Mouse (Mus musculus) lung, embryonic 16.5 days (tissue): ENCODE measurements at regions not wholly inside any gene's neighbourhood (a gene's known extent, or its start where the extent isn't known, plus 50 kb on each side); places are given as distances from the start of the nearest gene placed in this dataset.

ENCODE experiments used
- ATAC-seq: fragments of 200-750 bp; cut with Nextera tagmentation; 2 replicates; pipeline ENCODE4 v1.8.0; 2017; ENCODE audit warnings: low read depth, mild to moderate bottlenecking, moderate library complexity
- H3K27ac ChIP-seq: fragments of 300-500 bp; sonication (generic); 2 replicates; pipeline ENCODE4 v1.5.1; 2014; ENCODE audit warnings: mild to moderate bottlenecking, control low read depth, low read length
- H3K27me3 ChIP-seq: fragments of 300-500 bp; sonication (generic); 2 replicates; pipeline ENCODE4 v1.6.1; 2014; ENCODE audit warnings: low read depth, low read length, mixed read lengths; ENCODE audit not compliant: control insufficient read depth, insufficient read depth
- H3K36me3 ChIP-seq: fragments of 300-500 bp; sonication (generic); 2 replicates; pipeline ENCODE4 v1.6.1; 2014; ENCODE audit warnings: low read length; ENCODE audit not compliant: control insufficient read depth, insufficient read depth
- H3K4me1 ChIP-seq: fragments of 300-500 bp; sonication (generic); replicated peaks from 2 replicates; pipeline ENCODE4 v1.6.1; 2014; ENCODE audit warnings: low read length, mixed read lengths; ENCODE audit not compliant: control insufficient read depth, insufficient read depth
- H3K4me2 ChIP-seq: fragments of 300-500 bp; sonication (generic); 2 replicates; pipeline ENCODE4 v1.6.1; 2014; ENCODE audit warnings: low read depth, low read length, control low read depth
- H3K4me3 ChIP-seq: fragments of 300-500 bp; sonication (generic); 2 replicates; pipeline ENCODE4 v1.5.1; 2014; ENCODE audit warnings: mild to moderate bottlenecking, low read length, control low read depth
- H3K9ac ChIP-seq: fragments of 300-500 bp; sonication (generic); 2 replicates; pipeline ENCODE4 v1.6.1; 2014; ENCODE audit warnings: low read length, control low read depth
- H3K9me3 ChIP-seq: fragments of 300-500 bp; sonication (generic); 2 replicates; pipeline ENCODE4 v1.6.1; 2016; ENCODE audit warnings: low read length; ENCODE audit not compliant: control insufficient read depth
- WGBS: fragments of 180-500 bp; shearing (Covaris S2); extraction: QIAGEN DNeasy Blood & Tissue Kit; methylation state at CpG from one replicate; pipeline ENCODE4 v1.1.7; 2014; 5-methylcytosine and 5-hydroxymethylcytosine counted together

DNA sequence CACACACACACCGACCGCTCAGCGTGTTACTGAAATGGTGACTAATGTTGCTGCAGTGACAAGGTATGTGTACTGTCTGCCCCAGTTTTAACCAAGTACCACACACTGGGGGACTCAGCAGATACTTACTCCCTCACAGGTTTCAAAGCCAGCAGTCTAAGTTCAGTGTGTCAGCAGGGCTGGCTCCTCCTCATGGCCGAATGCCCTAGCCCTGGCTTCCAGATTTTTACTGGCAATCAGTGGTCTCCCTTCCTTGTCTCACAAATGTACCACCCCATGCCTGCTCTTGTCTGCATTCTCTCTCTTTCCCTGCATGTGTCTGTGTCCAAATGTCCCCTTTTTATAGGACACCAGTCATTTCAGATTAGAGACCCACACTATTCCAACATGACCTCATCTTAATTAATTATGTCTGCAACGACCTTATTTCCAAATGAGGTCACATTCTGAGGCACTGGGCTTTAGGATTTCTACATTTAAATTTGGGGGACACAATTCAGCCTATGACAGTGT is 114.7 kb downstream of the Uri1 start:
- H3K9me3 ChIP-seq: no peaks in the 10 kb centered on the region
- H3K36me3 ChIP-seq: no peaks in the 10 kb centered on the region
- no peak for ATAC-seq
- peaks cover 4% of the 10 kb centered on the region; the same call in 1 of the 2 replicates for H3K4me1 ChIP-seq
- 69% methylated on average over 5 of the region's 5 CpGs for WGBS
- no peak overlapping the region for H3K4me3 ChIP-seq
- no peak overlapping the region for H3K4me2 ChIP-seq
- H3K27ac ChIP-seq: no peak overlapping the region
- no peaks in the 10 kb centered on the region for H3K27me3 ChIP-seq
- no peak overlapping the region for H3K9ac ChIP-seq

DNA sequence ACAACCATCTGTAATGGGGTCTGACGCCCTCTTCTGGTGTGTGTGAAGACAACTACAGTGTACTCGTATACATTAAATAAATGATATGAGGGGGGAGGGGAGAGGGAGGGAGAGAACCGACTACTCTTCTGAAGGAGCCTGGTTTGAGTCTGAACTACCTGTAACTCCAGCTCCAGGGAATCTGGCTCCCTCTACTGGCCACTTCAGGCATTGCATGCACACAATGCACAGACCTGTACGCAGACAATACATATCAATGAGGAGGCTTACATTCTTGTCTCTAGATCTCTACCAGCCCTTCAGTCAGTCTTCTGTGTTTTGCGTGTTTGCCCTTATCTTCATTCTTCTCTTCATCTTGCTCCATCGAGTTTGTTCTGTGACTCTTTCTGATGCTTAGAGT is 120.4 kb upstream of the Zfp536 start:
- no peaks in the 10 kb centered on the region for H3K9me3 ChIP-seq
- WGBS: 74% methylated on average over 6 of the region's 6 CpGs
- no peaks in the 10 kb centered on the region for H3K4me1 ChIP-seq
- no peaks in the 10 kb centered on the region for H3K36me3 ChIP-seq
- no peak overlapping the region for H3K4me3 ChIP-seq
- H3K9ac ChIP-seq: no peak overlapping the region
- ATAC-seq: no peak
- no peaks in the 10 kb centered on the region for H3K27me3 ChIP-seq
- H3K27ac ChIP-seq: no peak overlapping the region
- no peak overlapping the region for H3K4me2 ChIP-seq

DNA sequence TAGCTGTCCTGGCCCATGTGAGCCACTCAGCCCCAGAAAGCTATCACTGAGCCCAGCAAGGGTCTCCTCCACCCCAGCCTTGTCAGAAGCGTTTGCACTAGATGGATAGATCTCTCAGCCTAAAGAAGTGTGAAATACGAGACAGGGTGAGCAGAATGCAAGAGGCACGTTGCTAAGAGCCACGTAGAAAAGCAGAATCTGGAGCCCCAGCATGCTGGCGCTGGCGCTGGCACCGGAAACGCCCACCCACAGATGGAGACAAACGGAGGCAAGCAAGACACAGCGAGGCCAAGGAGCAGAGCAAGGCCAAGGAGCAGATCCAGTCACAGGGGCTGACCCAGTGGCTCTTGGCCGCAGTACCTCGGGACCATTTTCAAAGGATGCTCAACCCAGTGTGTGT is 100.9 kb upstream of the Zfp536 start:
- no peaks in the 10 kb centered on the region for H3K27me3 ChIP-seq
- 45% methylated on average over 12 of the region's 12 CpGs for WGBS
- ATAC-seq: no peak
- H3K4me1 ChIP-seq: peaks cover 3% of the 10 kb centered on the region; the same call in 1 of the 2 replicates
- H3K4me2 ChIP-seq: no peak overlapping the region
- H3K4me3 ChIP-seq: no peak overlapping the region
- no peaks in the 10 kb centered on the region for H3K9me3 ChIP-seq
- H3K36me3 ChIP-seq: no peaks in the 10 kb centered on the region
- H3K9ac ChIP-seq: no peak overlapping the region
- H3K27ac ChIP-seq: no peak overlapping the region

DNA sequence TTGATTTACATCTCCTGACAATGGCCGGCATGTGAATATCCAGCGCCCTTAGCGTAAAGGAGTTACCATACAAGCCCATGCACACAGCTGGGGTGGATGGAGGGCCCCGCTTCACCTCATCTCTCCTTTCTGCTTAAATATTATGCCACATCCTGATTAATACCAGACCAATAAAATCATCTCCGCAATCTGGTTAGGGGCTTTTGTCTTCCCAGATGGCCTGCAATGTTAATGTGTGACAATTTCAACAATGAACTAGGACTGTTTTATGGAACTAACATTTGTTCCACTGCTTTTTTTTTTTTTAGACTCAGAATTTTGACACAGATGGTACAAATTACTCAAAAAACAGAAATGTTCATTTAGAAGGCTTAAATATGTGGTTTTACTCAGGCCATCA is 97.5 kb upstream of the Zfp536 start:
- peaks cover 3% of the 10 kb centered on the region; the same call in 1 of the 2 replicates for H3K4me1 ChIP-seq
- no peaks in the 10 kb centered on the region for H3K27me3 ChIP-seq
- H3K9ac ChIP-seq: no peak overlapping the region
- no peak overlapping the region for H3K27ac ChIP-seq
- no peak overlapping the region for H3K4me3 ChIP-seq
- H3K9me3 ChIP-seq: no peaks in the 10 kb centered on the region
- 83% methylated on average over 5 of the region's 5 CpGs for WGBS
- ATAC-seq: no peak
- H3K36me3 ChIP-seq: no peaks in the 10 kb centered on the region
- H3K4me2 ChIP-seq: no peak overlapping the region

DNA sequence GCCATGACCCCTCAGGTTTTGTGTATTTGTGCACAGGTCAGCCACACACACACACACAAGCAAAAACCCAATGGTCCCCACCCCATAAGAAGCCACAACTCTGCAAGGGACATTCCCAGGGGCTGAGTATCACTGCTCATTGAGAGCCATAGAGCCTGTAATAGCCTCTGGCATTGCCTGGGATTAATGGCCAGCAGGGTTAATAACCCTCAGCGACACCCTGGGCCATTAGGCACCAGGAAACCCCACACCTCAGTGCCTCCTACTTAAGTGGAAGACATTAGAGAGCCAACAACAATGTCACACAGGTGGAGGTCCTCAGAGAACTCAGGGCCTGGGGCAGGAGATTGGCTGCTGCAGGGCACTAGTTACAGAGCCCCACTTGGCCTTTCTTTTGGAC is 93.0 kb upstream of the Zfp536 start:
- no peaks in the 10 kb centered on the region for H3K36me3 ChIP-seq
- no peak for ATAC-seq
- 43% methylated on average over 1 of the region's 1 CpGs for WGBS
- no peaks in the 10 kb centered on the region for H3K9me3 ChIP-seq
- no peak overlapping the region for H3K27ac ChIP-seq
- no peak overlapping the region for H3K4me2 ChIP-seq
- no peaks in the 10 kb centered on the region for H3K4me1 ChIP-seq
- H3K27me3 ChIP-seq: no peaks in the 10 kb centered on the region
- no peak overlapping the region for H3K9ac ChIP-seq
- H3K4me3 ChIP-seq: no peak overlapping the region

DNA sequence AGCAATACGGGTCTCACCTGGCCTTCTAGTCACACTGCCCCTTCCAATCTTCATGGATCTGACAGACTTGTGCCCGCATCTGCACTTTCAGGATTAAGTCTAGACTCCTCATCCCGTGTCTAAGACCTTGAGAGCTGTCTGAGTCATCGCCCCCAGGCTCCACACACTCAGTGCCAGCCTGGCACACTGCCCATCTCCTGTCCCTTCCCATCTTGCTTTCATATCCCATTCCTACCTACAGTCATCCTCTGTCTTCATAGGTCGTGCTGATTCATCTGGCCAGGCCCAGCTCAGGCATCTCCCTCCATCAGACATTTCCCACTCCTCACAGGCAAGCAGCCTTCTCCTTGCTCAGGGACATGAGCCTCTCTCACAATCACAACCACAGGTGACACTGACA is 78.0 kb upstream of the Zfp536 start:
- Histone ChIP-seq H3K27ac (no peak overlapping the region), H3K4me1 (no peaks in the 10 kb centered on the region), H3K27me3 (no peaks in the 10 kb centered on the region), H3K36me3 (no peaks in the 10 kb centered on the region), H3K4me3 (no peak overlapping the region), H3K4me2 (no peak overlapping the region), H3K9ac (no peak overlapping the region), H3K9me3 (no peaks in the 10 kb centered on the region)
- WGBS: 73% methylated on average over 5 of the region's 5 CpGs
- no peak for ATAC-seq

DNA sequence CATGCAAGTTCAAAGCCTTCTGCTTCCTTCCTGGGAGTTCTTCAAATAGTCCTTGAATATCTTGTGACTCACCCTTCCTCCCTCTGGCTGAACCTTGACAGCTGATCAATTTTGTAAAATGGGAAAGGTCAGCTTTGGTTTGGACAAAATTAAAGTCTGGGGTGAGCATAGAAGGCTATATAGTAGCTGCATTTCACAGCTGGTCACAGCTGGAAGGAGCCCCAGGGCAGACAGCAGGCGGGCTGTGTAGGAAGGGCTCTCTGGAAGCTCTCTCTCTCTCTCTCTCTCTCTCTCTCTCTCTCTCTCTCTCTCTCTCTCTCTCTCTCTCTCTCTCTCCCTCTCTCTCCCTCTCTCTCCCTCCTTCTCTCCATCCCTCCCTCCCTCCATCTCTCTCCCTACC is 71.8 kb upstream of the Zfp536 start:
- Histone ChIP-seq H3K27me3 (no peaks in the 10 kb centered on the region), H3K27ac (no peak overlapping the region), H3K4me2 (no peak overlapping the region), H3K9me3 (no peaks in the 10 kb centered on the region), H3K9ac (no peak overlapping the region), H3K36me3 (no peaks in the 10 kb centered on the region), H3K4me3 (no peak overlapping the region), H3K4me1 (peaks cover 2% of the 10 kb centered on the region; the same call in 1 of the 2 replicates)
- WGBS: 20% methylated on average over 1 of the region's 1 CpGs
- peak; percentile 77 for ATAC-seq

DNA sequence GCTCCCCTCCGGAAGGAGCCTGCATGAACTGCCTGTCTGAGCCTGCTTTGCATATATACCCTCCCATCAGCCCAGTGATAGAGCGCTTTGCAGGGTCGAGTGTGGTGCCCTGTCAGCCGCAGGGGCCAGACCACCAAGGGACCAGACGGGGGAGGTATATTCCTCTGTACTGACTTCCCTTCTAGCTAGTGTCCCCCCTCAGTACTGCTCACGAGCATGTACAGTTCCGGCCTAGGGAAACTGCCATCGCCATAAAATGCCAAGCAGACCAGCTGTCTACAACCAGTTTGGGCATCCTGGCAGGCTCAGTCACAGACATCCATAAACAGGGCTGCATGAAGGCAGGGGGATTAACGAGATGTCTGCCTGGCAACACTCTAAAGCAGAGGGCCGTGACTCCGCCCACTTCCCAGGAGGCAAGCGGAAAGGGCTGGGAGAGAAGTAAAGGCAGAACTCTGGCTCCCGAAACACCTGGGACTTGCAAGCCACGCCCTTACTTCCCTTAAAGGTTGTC is 68.6 kb upstream of the Zfp536 start:
- H3K27ac ChIP-seq: no peak overlapping the region
- H3K4me2 ChIP-seq: peak overlapping the region; percentile 50
- peak; percentile 55 for ATAC-seq
- peak overlapping the region; percentile 11; the same call in 1 of the 2 replicates for H3K9ac ChIP-seq
- H3K4me1 ChIP-seq: peaks cover 2% of the 10 kb centered on the region; the same call in 1 of the 2 replicates
- H3K4me3 ChIP-seq: peak overlapping the region; percentile 31
- WGBS: 4% methylated on average over 14 of the region's 14 CpGs
- H3K9me3 ChIP-seq: no peaks in the 10 kb centered on the region
- no peaks in the 10 kb centered on the region for H3K36me3 ChIP-seq
- H3K27me3 ChIP-seq: no peaks in the 10 kb centered on the region

DNA sequence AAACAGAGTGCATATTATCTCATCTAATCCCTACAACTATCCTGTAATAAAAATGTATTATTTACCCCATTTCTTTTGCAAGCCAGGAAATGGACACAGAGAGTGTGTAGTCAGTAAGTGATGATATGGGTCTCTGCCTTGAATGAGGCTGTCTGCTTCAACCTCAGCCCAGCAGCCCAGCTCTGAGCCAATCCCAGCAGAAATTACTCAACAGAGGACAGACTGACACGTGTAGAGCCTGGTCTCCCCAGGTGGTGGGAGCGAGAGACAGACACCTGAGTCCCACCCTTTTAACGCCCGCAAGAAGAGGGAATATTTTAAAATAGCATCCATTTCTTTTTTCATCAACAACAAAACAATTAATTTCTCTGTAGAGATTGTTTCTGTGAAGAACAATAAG is 68.1 kb upstream of the Zfp536 start:
- H3K4me3 ChIP-seq: no peak overlapping the region
- no peaks in the 10 kb centered on the region for H3K9me3 ChIP-seq
- H3K4me1 ChIP-seq: peaks cover 2% of the 10 kb centered on the region; the same call in 1 of the 2 replicates
- no peaks in the 10 kb centered on the region for H3K36me3 ChIP-seq
- WGBS: 41% methylated on average over 4 of the region's 4 CpGs
- peak overlapping the region; percentile 50; the same call in 1 of the 2 replicates for H3K4me2 ChIP-seq
- no peak for ATAC-seq
- H3K27me3 ChIP-seq: no peaks in the 10 kb centered on the region
- no peak overlapping the region for H3K27ac ChIP-seq
- no peak overlapping the region for H3K9ac ChIP-seq

DNA sequence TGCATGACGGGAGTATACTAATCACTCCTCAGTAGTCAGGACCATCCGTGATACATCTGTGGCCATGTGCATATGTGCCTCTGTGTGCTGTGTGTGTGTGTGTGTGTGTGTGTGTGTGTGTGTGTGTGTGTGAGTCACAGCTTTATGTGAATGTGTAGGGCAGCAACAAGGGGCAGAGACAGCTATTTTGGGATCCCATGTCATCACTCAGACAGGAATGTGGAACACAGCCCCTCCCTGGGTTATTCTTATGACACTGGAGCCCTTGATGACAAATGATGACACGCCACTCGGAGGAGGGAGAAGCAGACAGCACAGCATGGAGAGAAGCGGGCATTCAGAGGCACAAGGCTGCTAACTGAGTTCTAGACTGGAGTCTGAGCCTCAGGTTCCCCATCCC is 64.4 kb upstream of the Zfp536 start:
- ATAC-seq: peak; percentile 20; the same call in 1 of the 2 replicates
- Histone ChIP-seq H3K4me2 (no peak overlapping the region), H3K27me3 (no peaks in the 10 kb centered on the region), H3K4me1 (peaks cover 2% of the 10 kb centered on the region; the same call in 1 of the 2 replicates), H3K36me3 (no peaks in the 10 kb centered on the region), H3K9ac (no peak overlapping the region), H3K27ac (no peak overlapping the region), H3K4me3 (no peak overlapping the region), H3K9me3 (no peaks in the 10 kb centered on the region)
- 58% methylated on average over 5 of the region's 5 CpGs for WGBS
